Mouse (Mus musculus): ENCODE results near the gene Hoxa13.

GRCm38 (mm10) chr6:52246403-52246803 is 14.3 kb downstream of the Hoxa13 start:
- no peak for TF ChIP-seq POLR2A (IDR thresholded peaks at IDR 0.05; ENCODE audit: insufficient read depth, low read depth, low read length)
- TF ChIP-seq CTCF (IDR thresholded peaks at IDR 0.05), result no peak
- TF ChIP-seq EP300 (IDR thresholded peaks at IDR 0.05; ENCODE audit: insufficient read depth, low read depth, low read length), result no peak
